In genomic region chr1:55487371-55487770, GRCm38 (mm10) we compare ENCODE assay signal across 5 mouse cellular contexts.
DNase-seq lines count a peak whose midpoint lies in the region; ATAC-seq and TF ChIP-seq lines count a peak whose summit lies in the region.
"Not testable (repeated sequence)": the region's sequence is repeated elsewhere in the genome, so short reads cannot be mapped to it uniquely, and the experiment has no call there.

No protein-coding gene starts in this region.

- not testable (repeated sequence) for TF ChIP-seq CTCF in stomach, postnatal 0 days (IDR thresholded peaks at IDR 0.05; ENCODE audit: low read depth)

- DNase-seq in R1 (ENCODE audit: low read depth, low spot score), result peak; percentile 45
- DNase-seq in heart, adult 11 months, result peak; percentile 64
- peak; percentile 17 for DNase-seq in kidney, postnatal 10 days
- DNase-seq in stomach, postnatal 0 days (ENCODE audit: low spot score), result peak; percentile 27
- DNase-seq in thymus, postnatal 25 days, result peak; percentile 17

- not testable (repeated sequence) for H3K4me2 ChIP-seq in stomach, postnatal 0 days (replicated peaks; ENCODE audit: low read depth)

- not testable (repeated sequence) for H3K9ac ChIP-seq in stomach, postnatal 0 days (ENCODE audit: low read length)

- WGBS in stomach, postnatal 0 days, result 83% methylated on average over 10 of the region's 10 CpGs

- not testable (repeated sequence) for H3K27ac ChIP-seq in stomach, postnatal 0 days (replicated peaks)

- ATAC-seq in stomach, postnatal 0 days (ENCODE audit: low FRiP score, low TSS enrichment), result not testable (repeated sequence)

- not testable (repeated sequence) for TF ChIP-seq EP300 in stomach, postnatal 0 days (optimal IDR thresholded peaks at IDR 0.05)

- not testable (repeated sequence) for H3K4me3 ChIP-seq in stomach, postnatal 0 days (ENCODE audit: low read depth, low read length)

- H3K27me3 ChIP-seq in stomach, postnatal 0 days (ENCODE audit: control insufficient read depth, insufficient read depth, low read length), result not testable (repeated sequence)

- not testable (repeated sequence) for H3K36me3 ChIP-seq in stomach, postnatal 0 days (ENCODE audit: control insufficient read depth, insufficient read depth, low read length)

- H3K4me1 ChIP-seq in stomach, postnatal 0 days (replicated peaks; ENCODE audit: control insufficient read depth, insufficient read depth), result not testable (repeated sequence)

- not testable (repeated sequence) for H3K9me3 ChIP-seq in stomach, postnatal 0 days (ENCODE audit: control insufficient read depth, low read length)
